Mouse (Mus musculus) activated CD4-positive, CD25-positive, alpha-beta regulatory T cell, adult 4 months (primary cell): Measurements from ENCODE around the gene Smok3a. TPM values are rescaled to one million over a fixed set of nuclear protein-coding genes. Genes with fewer than 3 reads are reported as not detected.
"Not testable (repeated sequence)": the region's sequence is repeated elsewhere in the genome, so short reads cannot be mapped to it uniquely, and the experiment has no call there.

ENCODE experiments used
- ATAC-seq: one replicate; pipeline ENCODE4 v1.8.0; 2017
- polyA plus RNA-seq, 2 experiments: library from polyadenylated mRNA; unstranded; fragments of 100-300 nt; shearing (Covaris generic); gene quantifications; one replicate each; pipeline ENCODE4 v1.2.1; 2017

Gene Smok3a
- not detected for polyA plus RNA-seq

DNA sequence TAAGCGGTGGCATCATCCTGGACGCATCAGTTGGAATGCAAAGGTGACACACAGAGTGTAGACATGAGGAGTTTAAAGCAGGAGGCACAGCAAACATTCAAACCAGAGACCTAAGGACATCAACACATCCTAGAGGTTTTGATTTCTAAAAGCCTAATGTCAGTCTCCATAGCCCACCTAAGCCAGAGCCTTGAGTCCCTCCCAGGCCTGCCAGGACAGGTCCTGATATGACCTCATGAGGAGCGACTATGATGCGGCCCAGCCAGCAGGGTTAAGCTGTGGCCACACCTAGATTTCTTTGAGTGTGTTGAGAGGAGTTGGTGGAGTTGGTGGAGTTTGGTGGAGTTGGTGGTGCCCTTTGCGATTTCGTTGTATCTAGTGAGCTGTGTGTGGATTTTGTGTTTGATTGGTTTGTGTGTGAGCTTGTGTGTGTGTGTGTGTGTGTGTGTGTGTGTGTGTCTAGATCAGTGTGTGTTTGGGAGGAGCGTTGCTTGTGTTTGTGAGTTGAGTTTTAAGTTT lies at the start of gene Smok3a, which contains the start of gene Smok3b:
TSS of gene Smok3a (plus strand) at position 301 of the 519 bp plus-strand sequence.
TSS of gene Smok3b (plus strand) at position 469 of the 519 bp plus-strand sequence.
- not testable (repeated sequence) for ATAC-seq

DNA sequence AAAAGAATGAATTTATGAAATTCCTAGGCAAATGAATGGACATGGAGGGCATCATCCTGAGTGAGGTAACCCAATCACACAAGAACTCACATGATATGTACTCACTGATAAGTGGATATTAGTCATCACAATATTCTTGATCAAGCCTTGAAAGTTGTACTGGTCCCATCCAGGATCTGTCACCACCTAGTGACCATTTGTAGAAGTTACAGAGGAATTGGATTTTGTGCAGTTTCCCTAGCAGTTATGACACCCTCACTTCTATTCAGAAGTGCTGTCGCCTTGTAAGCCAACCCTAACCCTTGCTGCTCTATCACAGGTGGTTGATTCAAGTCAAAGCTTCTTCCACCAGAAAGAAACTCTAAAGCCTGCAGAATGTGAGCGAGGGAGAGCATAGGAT lies 47.9 kb upstream of the Smok3a start:
- no peak for ATAC-seq

- ATAC-seq: no peak
These were observed 47.3 kb upstream of the Smok3a start for GRCm38 (mm10) chr5:137973738-137974137.

- ATAC-seq: no peak
These were observed 46.3 kb upstream of the Smok3a start for GRCm38 (mm10) chr5:137974724-137975123.

GRCm38 (mm10) chr5:137975434-137975833 lies 45.6 kb upstream of the Smok3a start:
- ATAC-seq: no peak

DNA sequence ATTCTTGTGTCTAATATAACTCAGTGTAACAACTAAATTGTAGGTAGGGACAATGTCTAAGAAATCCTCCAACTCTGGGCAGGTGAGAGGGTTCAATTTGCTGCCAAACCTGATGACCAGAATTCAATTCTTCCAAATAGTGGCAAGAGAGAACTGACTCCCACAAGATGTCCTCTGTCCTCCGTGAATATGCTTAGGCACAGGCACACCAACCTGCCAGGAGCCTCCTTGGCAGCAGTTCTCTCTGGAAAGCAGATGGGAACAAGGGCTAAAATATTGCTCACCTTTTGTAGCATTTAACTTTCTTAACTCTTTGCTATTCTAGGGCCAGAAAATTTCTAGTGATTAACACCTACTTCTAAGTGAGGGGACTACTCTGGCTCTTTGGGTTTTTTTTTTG lies 43.8 kb upstream of the Smok3a start:
- no peak for ATAC-seq

DNA sequence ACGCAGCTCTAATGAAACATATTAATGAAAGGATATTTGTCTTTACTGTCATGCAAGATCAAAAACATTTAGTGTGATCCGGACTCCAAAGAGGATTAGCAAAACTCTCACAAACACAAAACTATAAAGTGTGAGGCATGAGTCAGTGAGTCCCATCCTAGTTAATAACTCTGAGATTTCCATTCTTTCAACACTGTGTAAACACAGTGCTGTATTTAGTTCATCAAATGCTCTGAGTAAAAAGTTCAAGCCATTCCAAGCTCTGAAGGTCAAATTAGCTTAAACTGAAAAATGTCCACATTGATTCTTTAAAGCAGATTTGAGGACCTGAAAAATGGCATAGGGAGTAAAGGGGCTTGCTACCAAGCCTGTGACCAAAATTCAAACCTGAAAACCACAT lies 42.0 kb upstream of the Smok3a start:
- no peak for ATAC-seq

GRCm38 (mm10) chr5:137981300-137981699 lies 39.8 kb upstream of the Smok3a start, which contains the start of gene Azgp1:
Azgp1 (plus strand) TSS chr5:137981520.
- ATAC-seq: no peak

DNA sequence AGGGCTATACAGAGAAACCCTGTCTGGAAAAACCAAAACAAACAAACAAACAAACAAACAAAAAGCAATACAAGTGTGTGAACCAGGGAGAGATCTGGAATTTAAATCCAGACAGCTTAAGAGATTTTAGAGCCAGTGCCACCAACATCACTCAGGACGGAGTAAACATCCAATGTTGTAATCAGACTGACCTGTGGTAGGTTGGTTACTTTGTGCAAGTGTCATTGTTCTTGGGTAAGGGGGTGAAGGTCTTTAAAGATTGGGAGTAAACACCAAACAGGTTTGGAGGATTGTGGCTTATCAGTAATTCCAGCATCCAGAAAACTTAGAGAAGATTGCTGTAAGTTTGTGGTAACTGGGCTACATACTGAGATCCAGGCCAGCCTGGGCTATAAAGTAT lies 34.7 kb upstream of the Smok3a start:
- ATAC-seq: no peak

DNA sequence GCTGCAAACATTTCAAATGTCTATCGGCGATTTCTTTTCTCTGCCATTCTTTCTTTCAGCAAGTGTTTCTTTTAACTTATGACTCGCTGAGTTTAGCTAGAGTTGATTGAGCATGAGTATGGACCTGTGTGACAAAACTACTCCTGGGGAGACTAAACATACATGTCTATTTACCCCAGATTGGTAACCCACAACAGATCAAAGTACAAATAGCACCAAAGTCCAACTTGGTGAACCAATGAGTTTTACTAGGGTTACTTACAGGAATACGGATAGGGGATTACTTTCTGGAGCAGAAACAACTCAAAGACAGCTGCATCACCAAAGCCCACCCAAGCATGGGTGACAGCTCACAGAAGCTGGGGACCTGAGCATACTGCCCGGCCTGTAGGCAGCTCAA lies 11.6 kb upstream of the Smok3a start:
- ATAC-seq: no peak

GRCm38 (mm10) chr5:138012382-138012781 lies 8.7 kb upstream of the Smok3a start:
- no peak for ATAC-seq

GRCm38 (mm10) chr5:138016530-138016929 lies 4.5 kb upstream of the Smok3a start:
- ATAC-seq: no peak

- ATAC-seq: no peak
These were observed 4.1 kb upstream of the Smok3a start for GRCm38 (mm10) chr5:138016997-138017396.

GRCm38 (mm10) chr5:138019577-138019976 lies 1.5 kb upstream of the Smok3a start:
- ATAC-seq: not testable (repeated sequence)

DNA sequence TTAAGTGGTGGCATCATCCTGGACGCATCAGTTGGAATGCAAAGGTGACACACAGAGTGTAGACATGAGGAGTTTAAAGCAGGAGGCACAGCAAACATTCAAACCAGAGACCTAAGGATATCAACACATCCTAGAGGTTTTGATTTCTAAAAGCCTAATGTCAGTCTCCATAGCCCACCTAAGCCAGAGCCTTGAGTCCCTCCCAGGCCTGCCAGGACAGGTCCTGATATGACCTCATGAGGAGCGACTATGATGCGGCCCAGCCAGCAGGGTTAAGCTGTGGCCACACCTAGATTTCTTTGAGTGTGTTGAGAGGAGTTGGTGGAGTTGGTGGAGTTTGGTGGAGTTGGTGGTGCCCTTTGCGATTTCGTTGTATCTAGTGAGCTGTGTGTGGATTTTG lies 31.8 kb downstream of the Smok3a start, which contains the start of gene Smok3c:
TSS of gene Smok3c (plus strand) at position 301 of the 400 bp plus-strand sequence.
- ATAC-seq: not testable (repeated sequence)

DNA sequence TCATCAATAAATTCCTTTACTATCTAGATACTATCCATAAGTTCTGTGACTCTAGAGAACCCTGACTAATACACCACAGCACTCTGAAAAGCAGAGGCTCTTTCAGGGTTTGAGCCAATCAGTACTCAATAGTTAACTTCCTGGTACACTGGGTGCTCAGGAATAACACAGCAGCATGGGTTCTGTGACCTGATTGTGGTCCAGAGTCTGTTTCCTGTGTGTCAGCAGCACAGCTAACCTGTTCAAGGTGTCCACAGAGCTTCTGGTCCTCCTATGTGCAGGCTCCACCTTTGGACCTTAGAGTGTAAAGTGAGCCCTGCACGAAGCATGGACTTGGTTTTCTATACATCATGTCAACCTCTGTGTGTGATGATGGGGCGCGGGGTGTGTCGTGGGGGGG lies 52.7 kb downstream of the Smok3a start:
- no peak for ATAC-seq

GRCm38 (mm10) chr5:138075684-138076083 lies 54.6 kb downstream of the Smok3a start:
- no peak for ATAC-seq

- ATAC-seq: no peak
These were observed 55.1 kb downstream of the Smok3a start for GRCm38 (mm10) chr5:138076148-138076547.

DNA sequence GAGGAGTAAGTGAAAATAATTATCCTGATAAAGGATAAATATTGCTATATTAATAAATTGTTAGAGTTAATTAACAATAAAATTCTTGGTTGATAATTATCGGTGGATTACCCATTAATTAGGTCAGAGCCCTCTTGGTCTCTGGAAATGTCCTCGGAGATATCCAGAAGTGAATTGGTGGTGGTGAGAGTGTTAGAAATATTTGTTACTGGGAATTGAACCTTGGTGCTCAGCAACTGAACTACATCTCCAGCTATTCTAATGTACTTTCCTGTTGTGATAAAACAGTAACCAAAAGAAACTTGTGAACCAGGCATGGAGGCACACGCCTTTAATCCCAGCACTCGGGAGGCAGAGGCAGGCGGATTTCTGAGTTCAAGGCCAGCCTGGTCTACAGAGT lies 59.4 kb downstream of the Smok3a start:
- ATAC-seq: no peak

GRCm38 (mm10) chr5:138081446-138081845 lies 60.4 kb downstream of the Smok3a start:
- ATAC-seq: no peak

DNA sequence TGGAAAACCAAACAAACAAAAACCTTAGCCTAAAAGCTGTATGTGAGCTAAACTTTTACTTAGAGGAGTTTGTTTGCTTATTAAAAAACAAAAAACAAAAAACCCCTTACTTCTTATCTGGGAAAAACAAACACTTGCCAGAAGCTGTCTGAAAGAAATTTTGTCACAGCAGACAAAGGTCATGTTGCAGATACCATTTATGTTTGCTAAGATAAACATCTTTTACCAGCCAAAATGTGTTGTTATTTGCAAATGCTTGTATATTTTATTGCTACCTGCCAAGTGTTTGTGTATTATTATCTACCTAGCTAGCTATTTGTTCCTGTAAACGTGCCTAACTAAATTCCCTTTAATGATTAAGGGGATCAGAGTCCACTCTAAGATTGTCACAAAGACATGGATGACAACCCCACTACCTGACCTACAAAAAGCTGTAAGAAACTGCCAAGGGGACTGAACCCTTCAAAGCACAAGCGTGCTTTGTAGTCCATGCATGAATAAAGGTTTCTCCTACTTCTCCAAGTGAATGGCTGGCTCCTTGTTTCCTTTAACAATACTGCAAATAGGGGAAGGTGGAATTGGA lies 62.3 kb downstream of the Smok3a start:
- no peak for ATAC-seq

GRCm38 (mm10) chr5:138083936-138084335 lies 62.9 kb downstream of the Smok3a start:
- ATAC-seq: no peak
